Mouse (Mus musculus): ENCODE data around the gene Thoc7. TPM values are rescaled to one million over a fixed set of nuclear protein-coding genes. Genes with fewer than 3 reads are reported as not detected.

The Thoc7 gene
- total RNA-seq (2023): 80.8 TPM

GRCm38 (mm10) chr14:13961401-13962112 is at the start of gene Thoc7, which contains the start of gene Atxn7:
TSS of gene Thoc7 (minus strand) at chr14:13961852.
TSS of gene Atxn7 (plus strand) at chr14:13961440.

GRCm38 (mm10) chr14:13914387-13915082 is 47.1 kb downstream of the Thoc7 start, which contains the start of gene Gm281:
TSS of gene Gm281 (minus strand) at chr14:13914478.

Other genes starting within 250 kb of the Thoc7 start
- gene Gm281, start 47.4 kb downstream of the Thoc7 start, total RNA-seq (2023): not detected
- 93.8 TPM for gene Atxn7, start 412 bp downstream of the Thoc7 start, total RNA-seq (2023)
- gene Psmd6, start 159.1 kb upstream of the Thoc7 start, total RNA-seq (2023): 94.8 TPM
- not detected for gene Olfr720, start 225.0 kb upstream of the Thoc7 start, total RNA-seq (2023)

Measured in CD4-positive naive resting alpha-beta T cell, adult 57 days (primary cell).